Mouse (Mus musculus) frontal cortex, postnatal 14 days (tissue): ENCODE results near the gene Higd2a.
A peak's percentile ranks its signal among the peaks of the same experiment; 100 is the strongest.

Source experiments
- DNase-seq, 2 experiments: peaks; one replicate each; pipeline ENCODE4 v3.0.0; 2022; ENCODE audit warnings: low spot score in 2 of 2

Gene Higd2a

DNA sequence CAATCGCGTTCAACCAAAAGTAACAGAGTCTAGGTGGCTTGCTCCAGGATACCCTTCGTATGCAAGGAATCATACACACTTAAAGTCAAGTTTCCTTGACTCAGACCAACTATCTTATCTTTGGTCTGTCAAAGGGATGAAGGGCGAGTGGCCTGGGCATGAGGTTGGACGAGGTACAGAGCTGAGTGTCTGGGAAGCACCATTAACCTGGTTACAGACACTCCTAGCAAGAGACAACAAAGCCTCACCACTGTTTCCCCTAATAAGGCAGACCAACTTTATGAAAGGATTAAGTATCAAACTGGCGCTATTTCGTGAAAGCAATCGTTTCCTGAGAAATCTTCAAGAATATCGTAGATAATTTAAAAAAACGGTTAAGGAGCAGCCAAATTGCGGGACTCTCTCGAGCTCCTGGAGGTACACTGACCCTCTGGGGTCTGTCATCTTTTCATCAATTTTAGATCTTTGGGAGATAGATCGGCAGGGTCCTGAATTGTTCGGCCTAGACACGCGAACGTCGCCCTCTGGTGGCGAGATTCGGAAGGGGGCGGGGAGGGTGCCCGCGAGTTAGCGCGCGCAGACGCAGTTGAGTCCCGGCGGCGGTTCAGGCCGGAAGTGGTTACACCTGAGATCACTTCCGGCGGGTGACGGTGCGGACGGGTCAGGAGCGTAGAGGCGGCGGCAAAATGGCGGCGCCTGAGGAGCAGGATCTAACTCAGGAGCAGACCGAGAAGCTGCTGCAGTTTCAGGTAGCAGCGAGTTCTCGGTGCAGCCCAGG, 31.3 kb downstream of the Higd2a start, which contains the start of gene Faf2:
Gene Faf2 (plus strand): TSS at position 630 of the 778 bp plus-strand sequence.
- peak; percentile 95 to 99 for DNase-seq

DNA sequence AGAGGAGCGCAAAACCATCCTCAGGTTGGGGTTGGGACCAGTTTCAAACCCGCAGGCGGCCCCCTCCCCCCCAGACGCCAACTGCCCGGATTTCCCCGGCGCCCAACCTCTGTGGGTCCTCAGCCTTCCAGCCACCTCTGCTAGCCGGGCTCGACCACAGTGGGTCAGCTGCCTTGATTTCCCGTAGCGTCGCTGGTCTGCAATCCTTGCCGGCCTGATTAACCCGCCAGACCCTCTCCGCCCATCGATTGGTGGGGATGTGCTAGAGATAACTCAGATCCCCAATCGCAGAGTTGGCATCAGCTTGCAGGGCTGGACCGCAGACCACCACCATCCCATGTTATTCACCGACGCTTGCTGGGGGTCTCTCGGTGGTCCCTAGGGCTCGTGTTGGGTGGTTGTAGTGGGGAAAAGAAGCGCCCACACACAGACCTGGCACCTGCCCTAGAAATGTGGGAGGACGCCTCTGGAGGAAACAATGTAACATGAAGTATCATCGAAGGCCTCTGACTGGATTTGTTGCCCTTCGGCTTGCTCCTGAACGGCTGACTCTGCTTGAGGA, 32.0 kb downstream of the Higd2a start:
- no peak for DNase-seq

DNA sequence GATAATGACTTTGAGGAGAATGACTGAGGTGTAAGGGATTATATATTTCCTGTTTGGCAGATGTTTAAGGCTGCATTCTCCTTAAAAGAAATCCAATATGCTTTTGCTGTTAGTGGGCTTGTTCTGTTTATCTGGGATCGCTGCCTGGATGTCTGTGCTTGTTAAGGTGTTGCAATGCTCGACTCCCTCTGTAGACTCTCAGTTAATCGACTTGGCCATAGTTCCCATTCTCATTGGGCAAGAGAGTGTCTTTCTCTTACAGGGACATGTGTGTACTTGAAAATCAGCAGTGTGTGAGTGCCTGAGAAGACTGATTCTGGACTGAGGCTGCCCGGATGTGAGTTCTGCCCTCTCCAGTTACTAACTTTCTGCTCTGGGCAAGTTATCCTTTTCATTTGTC, 39.1 kb downstream of the Higd2a start:
- no peak for DNase-seq

DNA sequence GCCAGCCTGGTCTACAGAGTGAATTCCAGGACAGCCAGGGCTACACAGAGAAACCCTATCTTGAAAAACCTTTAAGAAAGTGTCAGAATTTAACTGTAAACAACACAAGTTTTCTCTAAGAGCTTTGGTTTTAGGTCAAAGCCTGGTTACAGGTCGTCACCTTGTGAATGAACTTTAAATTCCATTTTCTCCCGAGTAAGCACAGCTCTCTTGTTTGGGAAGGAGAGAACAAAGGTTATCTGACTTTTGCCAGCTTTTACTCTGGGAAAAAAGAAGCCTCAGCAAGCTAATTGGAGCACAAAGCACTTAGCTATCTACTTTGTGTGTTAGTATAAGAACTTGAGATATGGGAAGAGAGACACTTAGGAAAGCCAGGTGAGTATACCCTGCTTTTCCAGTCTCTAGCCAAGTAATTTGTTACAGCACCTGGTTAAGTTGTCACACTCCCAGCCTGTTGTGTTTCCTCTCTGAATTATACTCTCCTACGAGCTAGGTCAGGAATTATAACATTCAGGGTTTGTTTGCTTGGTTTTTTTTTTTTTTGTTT, 42.8 kb downstream of the Higd2a start:
- no peak for DNase-seq

DNA sequence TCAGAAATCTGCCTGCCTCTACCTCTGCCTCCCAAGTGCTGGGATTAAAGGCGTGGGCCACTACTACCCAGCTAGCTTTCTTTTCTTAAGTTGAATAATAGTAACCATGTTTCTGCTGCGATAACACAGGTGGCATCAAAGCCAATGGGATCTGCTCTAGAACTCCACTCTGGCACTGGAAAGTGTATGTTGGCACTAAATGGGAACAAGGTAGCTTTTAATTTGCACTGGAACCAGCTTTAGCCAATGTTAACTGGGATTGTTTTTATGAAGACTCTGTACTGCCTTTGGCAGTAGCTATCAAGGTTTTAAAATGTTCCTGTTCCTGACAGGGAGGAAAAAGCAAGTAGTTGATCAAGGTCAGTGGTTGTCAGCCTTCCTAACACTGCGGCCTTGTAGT, 45.0 kb downstream of the Higd2a start:
- DNase-seq = no peak
